Mouse (Mus musculus): ENCODE results near the gene Nrip1. TPM values are rescaled to one million over a fixed set of nuclear protein-coding genes. Genes with fewer than 3 reads are reported as not detected.

Nrip1 gene
- total RNA-seq, 1 experiment from 2014 or later, result 66.5 TPM

- DNase-seq, result peak; percentile 76
These were observed 1.3 kb downstream of the Nrip1 start for GRCm38 (mm10) chr16:76372045-76372940.

DNA sequence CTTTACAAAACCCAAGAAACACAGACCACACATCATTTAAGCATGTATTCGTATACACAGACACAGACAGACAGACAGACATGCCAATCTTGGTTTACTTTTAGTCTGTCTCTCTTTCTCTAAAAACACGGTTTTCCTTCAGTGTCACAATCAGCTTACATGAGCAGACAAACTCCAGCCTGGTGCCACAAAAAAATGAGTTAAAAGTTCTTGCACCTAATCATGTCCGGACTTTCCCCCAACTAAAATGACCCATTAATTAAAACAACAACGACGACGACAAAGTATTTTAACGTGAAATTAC, 2.1 kb downstream of the Nrip1 start:
- no peak for DNase-seq

GRCm38 (mm10) chr16:76370716-76371613, 2.7 kb downstream of the Nrip1 start:
- no peak for DNase-seq

- DNase-seq, result peak; percentile 62
These were observed 3.4 kb downstream of the Nrip1 start for GRCm38 (mm10) chr16:76370041-76370715.

GRCm38 (mm10) chr16:76369236-76369635, 4.4 kb downstream of the Nrip1 start:
- DNase-seq, result no peak

- no peak for DNase-seq
These were observed 6.2 kb downstream of the Nrip1 start for GRCm38 (mm10) chr16:76367261-76367908.

- DNase-seq, result peak; percentile 45
These were observed 7.7 kb downstream of the Nrip1 start for GRCm38 (mm10) chr16:76365790-76366406.

GRCm38 (mm10) chr16:76365237-76365636, 8.4 kb downstream of the Nrip1 start:
- DNase-seq, result peak; percentile 74

GRCm38 (mm10) chr16:76363641-76364040, 10.0 kb downstream of the Nrip1 start:
- DNase-seq, result no peak

- DNase-seq, result no peak
These were observed 10.6 kb downstream of the Nrip1 start for GRCm38 (mm10) chr16:76362982-76363381.

DNA sequence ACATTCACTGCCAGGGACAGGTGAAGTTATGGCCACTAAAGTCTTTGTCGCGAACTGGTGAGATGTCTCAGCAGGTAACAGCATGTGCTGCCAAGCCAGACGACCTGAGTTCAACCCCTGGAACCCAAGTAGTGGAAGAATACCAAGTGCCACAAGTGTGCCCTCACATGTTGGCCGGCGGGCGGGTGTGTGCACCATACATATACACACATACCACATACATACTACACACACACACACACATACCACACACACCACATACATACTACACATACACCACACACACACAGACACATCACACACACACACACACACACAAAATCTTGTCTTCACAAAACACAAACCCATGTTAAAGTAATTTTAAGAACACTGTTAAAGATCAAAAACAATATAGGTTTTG, 13.2 kb downstream of the Nrip1 start:
- no peak for DNase-seq

DNA sequence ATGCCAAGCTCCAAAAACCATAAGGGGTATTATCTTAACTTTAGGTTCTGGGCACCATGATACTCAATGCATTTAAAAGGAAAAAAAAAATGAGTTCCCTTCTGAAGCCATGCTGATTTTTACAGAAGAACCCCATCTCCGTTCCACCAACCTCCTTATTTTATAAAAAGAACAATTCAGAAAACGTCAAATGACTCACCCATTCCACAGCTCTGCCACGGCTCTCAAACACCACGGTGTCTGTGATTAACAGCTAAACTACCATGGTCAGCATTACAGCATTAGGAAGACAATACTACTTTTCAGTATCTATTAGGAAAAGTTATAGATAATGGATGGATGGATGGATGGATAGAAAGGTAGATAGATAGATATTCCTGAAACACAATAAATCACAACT, 14.9 kb downstream of the Nrip1 start:
- no peak for DNase-seq

DNA sequence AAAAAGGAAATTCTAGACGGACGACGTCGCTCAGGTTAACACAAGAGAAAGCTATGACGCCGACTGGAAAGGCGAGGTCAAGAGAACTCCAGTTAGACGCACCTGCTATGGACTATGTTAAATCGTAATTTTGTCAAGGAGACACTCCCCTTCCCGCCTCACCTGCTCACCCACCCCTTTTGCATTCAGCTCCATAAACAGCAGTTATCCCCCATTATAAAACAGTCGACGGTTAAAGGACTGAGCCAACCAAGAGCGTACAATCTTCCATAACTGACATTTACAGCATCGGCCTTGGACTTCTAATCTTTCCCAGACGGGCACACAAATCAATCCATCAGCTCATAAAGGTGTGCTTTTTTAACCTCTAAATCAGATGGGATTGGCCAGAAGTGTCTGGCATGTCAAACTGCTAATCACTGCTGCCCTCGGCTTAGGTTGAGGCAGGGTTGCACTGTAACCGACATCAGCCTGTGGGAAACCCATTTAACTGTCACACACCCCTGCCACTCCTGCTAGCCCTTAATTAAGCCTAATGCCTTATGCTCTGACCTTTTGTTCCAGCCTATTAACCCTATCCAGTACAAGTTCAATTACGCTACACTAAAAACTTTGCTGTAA, 15.4 kb downstream of the Nrip1 start:
- no peak for DNase-seq

DNA sequence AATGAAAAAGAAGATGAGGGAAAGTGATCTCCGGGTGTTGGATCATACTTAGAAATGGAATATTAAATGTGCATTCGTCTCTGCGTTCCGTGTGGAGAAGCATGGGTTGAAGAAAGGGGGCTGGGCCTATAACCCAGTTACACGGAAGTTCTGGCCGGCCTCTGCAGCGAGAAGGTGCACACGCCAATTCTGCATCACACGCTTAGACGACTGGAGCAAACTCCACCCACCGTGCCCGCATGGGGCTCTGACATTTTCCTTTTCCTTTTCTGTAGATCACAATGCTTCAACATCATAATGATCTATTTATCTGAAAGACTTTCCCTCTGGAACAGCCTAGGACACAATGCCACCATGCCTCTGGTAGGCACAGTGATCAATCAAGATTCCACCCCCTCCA, 16.5 kb downstream of the Nrip1 start:
- DNase-seq, result no peak

DNA sequence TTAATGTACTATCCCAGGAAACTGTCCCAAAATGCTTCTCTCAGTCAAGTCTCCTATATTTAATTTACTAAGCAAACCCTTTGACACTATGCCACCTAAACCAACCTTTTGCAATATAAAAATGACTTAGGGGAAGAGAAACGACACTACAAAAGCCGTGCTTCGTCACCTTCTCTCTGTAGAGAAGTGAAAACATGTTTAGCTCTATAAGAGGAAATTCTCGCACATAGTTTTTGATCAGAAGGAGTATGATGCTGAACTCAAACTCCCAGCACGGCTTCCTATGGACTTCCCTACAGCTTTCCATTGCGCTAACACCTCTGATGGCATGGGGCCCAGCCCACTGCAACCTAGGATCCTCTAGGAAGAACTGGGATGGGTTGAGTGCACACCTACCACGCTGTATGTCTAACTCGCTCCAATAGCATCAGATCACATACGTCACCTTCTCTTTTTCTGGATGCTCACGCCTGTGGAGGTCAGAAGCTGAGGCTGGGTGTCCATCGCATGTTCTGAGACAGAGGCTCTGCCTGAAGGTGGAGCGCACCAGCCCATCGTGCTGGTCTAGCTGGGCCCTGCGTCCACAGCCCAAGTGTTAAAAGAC, 17.6 kb downstream of the Nrip1 start:
- DNase-seq, result no peak

GRCm38 (mm10) chr16:76355267-76355666, 18.4 kb downstream of the Nrip1 start:
- no peak for DNase-seq

DNA sequence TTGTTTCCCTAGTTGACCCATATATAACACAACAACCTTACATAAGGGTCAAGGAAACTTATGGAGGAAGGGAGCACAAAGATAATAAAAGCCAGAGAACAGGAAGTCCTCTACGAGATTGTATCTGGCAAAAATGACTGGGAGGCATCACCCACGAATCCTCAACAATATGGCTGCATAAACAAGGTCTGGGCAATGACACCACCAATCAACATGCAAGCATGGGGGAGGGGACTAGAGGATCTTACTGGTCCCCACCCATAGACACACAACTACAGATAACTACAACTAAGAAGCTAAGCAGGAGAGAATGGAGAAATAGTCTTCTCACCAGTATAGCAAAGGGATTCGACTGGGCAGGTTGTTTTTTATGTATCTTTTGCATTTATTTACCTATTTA, 18.8 kb downstream of the Nrip1 start:
- no peak for DNase-seq

- no peak for DNase-seq
These were observed 19.3 kb downstream of the Nrip1 start for GRCm38 (mm10) chr16:76354289-76354688.

DNA sequence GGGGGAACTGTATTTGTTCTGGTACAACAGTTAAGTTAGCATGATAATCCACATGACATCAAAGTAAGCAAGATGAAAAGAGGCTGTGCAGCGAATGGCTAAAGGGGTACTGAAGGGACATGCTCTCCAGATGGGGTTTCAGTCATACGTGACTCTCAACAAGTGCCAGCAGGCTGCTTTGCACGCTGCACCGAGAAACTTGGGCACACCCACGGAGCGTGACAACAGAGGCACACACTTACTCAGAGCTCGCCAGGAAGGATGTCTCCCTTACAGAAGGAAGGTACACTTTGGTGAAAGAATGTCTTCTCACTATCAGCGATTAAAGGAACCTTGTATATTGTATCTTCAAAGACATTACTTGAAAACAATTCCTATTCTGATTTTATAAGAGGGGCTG, 22.7 kb downstream of the Nrip1 start:
- DNase-seq, result no peak

DNA sequence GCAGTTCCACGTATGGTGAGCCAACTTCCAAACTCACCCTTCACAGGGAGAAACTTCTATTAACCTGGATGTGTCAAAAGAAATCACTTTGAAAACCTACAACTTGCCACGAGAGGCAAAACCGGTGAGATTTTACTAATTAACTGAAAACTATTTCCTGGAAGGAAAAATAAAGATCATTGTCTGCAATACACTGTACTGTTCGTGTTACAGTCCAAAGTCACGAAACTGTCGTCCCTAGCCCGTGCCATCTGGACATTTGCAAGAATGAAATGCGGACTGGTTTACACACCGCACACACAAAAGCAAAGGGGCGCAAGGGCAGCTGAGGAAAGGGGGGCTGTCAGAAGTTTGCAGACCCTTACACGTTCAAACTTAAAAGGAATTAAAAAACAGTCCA, 24.6 kb downstream of the Nrip1 start:
- DNase-seq, result no peak
